Mouse (Mus musculus) CH12.LX (cell line): ENCODE measurements around the gene Sfxn5. TPM values are rescaled to one million over a fixed set of nuclear protein-coding genes. Genes with fewer than 3 reads are reported as not detected.

Experiments used
- DNase-seq: peaks from one replicate; pipeline ENCODE4 v3.0.0-alpha.2; 2013; ENCODE audit errors: extremely low read depth
- H3K27ac ChIP-seq: 2 replicates; pipeline ENCODE4 v1.5.1; 2012; ENCODE audit warnings: low read depth, mild to moderate bottlenecking, control low read depth, moderate library complexity; ENCODE audit not compliant: insufficient read depth
- H3K27me3 ChIP-seq: replicated peaks from 2 replicates; pipeline ENCODE3; 2012; ENCODE audit warnings: inconsistent platforms
- H3K36me3 ChIP-seq, 2 experiments: replicated peaks in 1 of 2; 2 replicates each; pipeline versions ENCODE3 to v1.6.1; 2012; ENCODE audit warnings: inconsistent platforms in 1 of 2, low read length in 1 of 2, mild to moderate bottlenecking in 1 of 2, mixed read lengths in 1 of 2, moderate library complexity in 1 of 2; ENCODE audit not compliant: control insufficient read depth in 1 of 2, insufficient read depth in 1 of 2
- H3K4me1 ChIP-seq, 2 experiments: 2 replicates each; pipeline ENCODE4 v1.6.1; 2012; ENCODE audit warnings: inconsistent platforms in 1 of 2, moderate library complexity in 1 of 2; ENCODE audit not compliant: insufficient read depth in 2 of 2, control insufficient read depth in 1 of 2
- H3K4me2 ChIP-seq: 2 replicates; pipeline ENCODE4 v1.6.1; 2012; ENCODE audit warnings: low read depth, mild to moderate bottlenecking, control low read depth; ENCODE audit not compliant: poor library complexity, insufficient read depth, severe bottlenecking
- H3K4me3 ChIP-seq, 3 experiments: fragments of 150-350 bp in 1 of 3; sonication (generic) in 1 of 3; replicated peaks in 1 of 3; 2 replicates each; pipeline versions ENCODE3 to v1.5.1; 2011 to 2012; ENCODE audit warnings: low read depth in 2 of 3, low read length in 2 of 3, mild to moderate bottlenecking in 2 of 3, moderate library complexity in 2 of 3, control low read depth in 1 of 3, improper control_type of control experiment in 1 of 3, inconsistent platforms in 1 of 3, mixed read lengths in 1 of 3; ENCODE audit not compliant: poor library complexity in 1 of 3
- H3K79me2 ChIP-seq: replicated peaks from 2 replicates; pipeline ENCODE4 v1.6.1; 2012; ENCODE audit warnings: mild to moderate bottlenecking, moderate library complexity; ENCODE audit not compliant: control insufficient read depth, poor library complexity, insufficient read depth, severe bottlenecking; ENCODE audit errors: extremely low read depth
- H3K9ac ChIP-seq: 2 replicates; pipeline ENCODE4 v1.6.1; 2012; ENCODE audit warnings: low read depth, mild to moderate bottlenecking, control low read depth, moderate library complexity; ENCODE audit not compliant: insufficient read depth
- H3K9me3 ChIP-seq: replicated peaks from 2 replicates; pipeline ENCODE3; 2012; ENCODE audit warnings: low read length, inconsistent platforms, mixed read lengths
- CTCF ChIP-seq, 2 experiments: IDR thresholded peaks in 1 of 2; conservative IDR thresholded peaks in 1 of 2; 2 replicates each; pipeline ENCODE4 v1.5.1; 2011 to 2012; ENCODE audit warnings: low read depth in 2 of 2, low read length in 2 of 2, improper control_type of control experiment in 1 of 2, inconsistent platforms in 1 of 2, mild to moderate bottlenecking in 1 of 2, moderate library complexity in 1 of 2
- E2F4 ChIP-seq: IDR thresholded peaks from 2 replicates; pipeline ENCODE4 v1.6.1; 2011; ENCODE audit warnings: low read depth, low read length, improper control_type of control experiment; ENCODE audit not compliant: insufficient replicate concordance
- ETS1 ChIP-seq: conservative IDR thresholded peaks from 2 replicates; pipeline ENCODE4 v1.6.1; 2012; ENCODE audit warnings: low read depth, mild to moderate bottlenecking, inconsistent platforms, low read length, improper control_type of control experiment, moderate library complexity
- GABPA ChIP-seq: IDR thresholded peaks from 2 replicates; pipeline ENCODE4 v1.6.1; 2012; ENCODE audit warnings: low read depth, low read length, improper control_type of control experiment, inconsistent platforms; ENCODE audit not compliant: insufficient replicate concordance
- HCFC1 ChIP-seq: IDR thresholded peaks from 2 replicates; pipeline ENCODE4 v1.6.1; 2012; ENCODE audit warnings: low read depth, mild to moderate bottlenecking, inconsistent platforms, low read length, improper control_type of control experiment
- KAT2A ChIP-seq: IDR thresholded peaks from 2 replicates; pipeline ENCODE4 v1.6.1; 2012; ENCODE audit warnings: low read length, improper control_type of control experiment, inconsistent platforms; ENCODE audit not compliant: insufficient replicate concordance
- MAZ ChIP-seq: IDR thresholded peaks from 2 replicates; pipeline ENCODE4 v1.6.1; 2012; ENCODE audit warnings: low read depth, mild to moderate bottlenecking, inconsistent platforms, low read length, improper control_type of control experiment, moderate library complexity
- MEF2A ChIP-seq: IDR thresholded peaks from 2 replicates; pipeline ENCODE4 v1.6.1; 2014; ENCODE audit warnings: low read depth, mild to moderate bottlenecking, inconsistent platforms, low read length, improper control_type of control experiment, borderline replicate concordance
- MXI1 ChIP-seq: IDR thresholded peaks from 2 replicates; pipeline ENCODE4 v1.6.1; 2011; ENCODE audit warnings: mild to moderate bottlenecking, low read depth, low read length, improper control_type of control experiment
- POLR2A ChIP-seq: IDR thresholded peaks from 2 replicates; pipeline ENCODE4 v1.6.1; 2011; ENCODE audit warnings: low read depth, mild to moderate bottlenecking, improper control_type of control experiment, low read length
- POLR2AphosphoS2 ChIP-seq: IDR thresholded peaks from 2 replicates; pipeline ENCODE4 v1.6.1; 2011; ENCODE audit warnings: low read depth, low read length, improper control_type of control experiment
- RAD21 ChIP-seq: IDR thresholded peaks from 2 replicates; pipeline ENCODE4 v1.6.1; 2011; ENCODE audit warnings: low read depth, mild to moderate bottlenecking, low read length, improper control_type of control experiment, moderate library complexity
- SIN3A ChIP-seq: IDR thresholded peaks from 2 replicates; pipeline ENCODE4 v1.6.1; 2012; ENCODE audit warnings: low read length, improper control_type of control experiment, inconsistent platforms
- TBP ChIP-seq: conservative IDR thresholded peaks from 2 replicates; pipeline ENCODE4 v1.6.1; 2011; ENCODE audit warnings: low read depth, low read length, improper control_type of control experiment
- TCF12 ChIP-seq: IDR thresholded peaks from 2 replicates; pipeline ENCODE4 v1.6.1; 2014; ENCODE audit warnings: low read depth, mild to moderate bottlenecking, inconsistent platforms, low read length, improper control_type of control experiment
- USF1 ChIP-seq: IDR thresholded peaks from 2 replicates; pipeline ENCODE4 v1.6.1; 2014; ENCODE audit warnings: low read depth, mild to moderate bottlenecking, inconsistent platforms, low read length, improper control_type of control experiment
- ZMIZ1 ChIP-seq: IDR thresholded peaks from 2 replicates; pipeline ENCODE4 v1.6.1; 2012; ENCODE audit warnings: low read depth, mild to moderate bottlenecking, inconsistent platforms, low read length, improper control_type of control experiment
- dilution Hi-C: fragments of 300-500 bp; cut with MboI; formaldehyde crosslinking; loops from 2 replicates; pipeline ENCODE4 v1.14.3; 2020; ENCODE audit warnings: low sequenced_read_pairs; ENCODE audit not compliant: extremely low pct_unique_long_range_greater_than_20kb, extremely low pct_ligation_motif_present
- in situ Hi-C: fragments of 300-500 bp; cut with MboI; formaldehyde crosslinking; loops from 3 replicates; pipeline ENCODE4 v1.14.3; 2019; ENCODE audit warnings: low sequenced_read_pairs, low pct_ligation_motif_present, low pct_unique_long_range_greater_than_20kb, mixed read lengths
- polyA plus RNA-seq: library from polyadenylated mRNA; unstranded; fragments of >175 nt; gene quantifications from 2 replicates; pipeline ENCODE4 v1.2.1, GENCODE M21; 2012; ENCODE audit warnings: low read depth; ENCODE audit not compliant: insufficient read length
- total RNA-seq, 2 experiments: library from RNA; depleted of rRNA; stranded (reverse); fragments of 300-350 nt in 1 of 2; fragments of >200 nt in 1 of 2; gene quantifications; 2 replicates each; pipeline ENCODE4 v1.2.3; 2012 to 2014

Gene Sfxn5
- total and polyA plus RNA-seq, 3 experiments = 0.55 to 0.93 (median 0.66) TPM

- dilution Hi-C loops (no loop called here), in situ Hi-C loops (no loop called here)
- TF ChIP-seq TBP (no peak), ZMIZ1 (no peak), TCF12 (no peak), HCFC1 (no peak), MEF2A (no peak), MAZ (no peak), USF1 (no peak), GABPA (no peak), E2F4 (no peak), POLR2AphosphoS2 (no peak), ETS1 (no peak), SIN3A (no peak), KAT2A (no peak), RAD21 (no peak)
- DNase-seq = no peak
- H3K9ac ChIP-seq = no peak overlapping the region
- H3K27ac ChIP-seq = no peak overlapping the region
- H3K4me2 ChIP-seq = no peak overlapping the region
- H3K79me2 ChIP-seq = no peaks in the 10 kb centered on the region
- H3K27me3 ChIP-seq = no peaks in the 10 kb centered on the region
- peaks cover 5 to 15% of the 10 kb centered on the region in 2 experiments; a peak in 3 of 4 replicates for H3K4me1 ChIP-seq
- no peak overlapping the region for H3K4me3 ChIP-seq
- no peaks in the 10 kb centered on the region for H3K36me3 ChIP-seq
- H3K9me3 ChIP-seq = no peaks in the 10 kb centered on the region
Measured at GRCm38 (mm10) chr6:85320445-85320866, 12.8 kb downstream of the Sfxn5 start.

- no peaks in the 10 kb centered on the region for H3K36me3 ChIP-seq
Measured at GRCm38 (mm10) chr6:85316211-85316610, 17.0 kb downstream of the Sfxn5 start.

More at GRCm38 (mm10) chr6:85316211-85316610, 17.0 kb downstream of the Sfxn5 start:
- dilution Hi-C loops = no loop called here
- no peaks in the 10 kb centered on the region for H3K9me3 ChIP-seq
- TF ChIP-seq MXI1 = no peak
- peak; percentile 4 for TF ChIP-seq RAD21
- no peak for TF ChIP-seq POLR2A
- TF ChIP-seq SIN3A = no peak
- peak in 1 of 2 experiments; percentile 52; a peak in 2 of 4 replicates for TF ChIP-seq CTCF (conservative IDR thresholded peaks at IDR 0.05 in 1 of 2, IDR thresholded peaks at IDR 0.05 in 1 of 2; ENCODE audit: low read depth in 2 of 2, low read length in 2 of 2)
- TF ChIP-seq ZMIZ1 = no peak
- H3K4me3 ChIP-seq = no peak overlapping the region
- no peaks in the 10 kb centered on the region for H3K27me3 ChIP-seq
- no peaks in the 10 kb centered on the region for H3K79me2 ChIP-seq
- H3K9ac ChIP-seq = no peak overlapping the region
- DNase-seq = no peak
- H3K27ac ChIP-seq = no peak overlapping the region
- no peaks in the 10 kb centered on the region for H3K4me1 ChIP-seq
- H3K4me2 ChIP-seq = no peak overlapping the region
- in situ Hi-C loops = no loop called here
